Mouse (Mus musculus): Measurements from ENCODE around the gene Rap2b. TPM values are rescaled to one million over a fixed set of nuclear protein-coding genes. Genes with fewer than 3 reads are reported as not detected.

Rap2b gene
- total and polyA plus RNA-seq, 2 experiments from 2014 or later, result 7.6 to 16.8 TPM

DNA sequence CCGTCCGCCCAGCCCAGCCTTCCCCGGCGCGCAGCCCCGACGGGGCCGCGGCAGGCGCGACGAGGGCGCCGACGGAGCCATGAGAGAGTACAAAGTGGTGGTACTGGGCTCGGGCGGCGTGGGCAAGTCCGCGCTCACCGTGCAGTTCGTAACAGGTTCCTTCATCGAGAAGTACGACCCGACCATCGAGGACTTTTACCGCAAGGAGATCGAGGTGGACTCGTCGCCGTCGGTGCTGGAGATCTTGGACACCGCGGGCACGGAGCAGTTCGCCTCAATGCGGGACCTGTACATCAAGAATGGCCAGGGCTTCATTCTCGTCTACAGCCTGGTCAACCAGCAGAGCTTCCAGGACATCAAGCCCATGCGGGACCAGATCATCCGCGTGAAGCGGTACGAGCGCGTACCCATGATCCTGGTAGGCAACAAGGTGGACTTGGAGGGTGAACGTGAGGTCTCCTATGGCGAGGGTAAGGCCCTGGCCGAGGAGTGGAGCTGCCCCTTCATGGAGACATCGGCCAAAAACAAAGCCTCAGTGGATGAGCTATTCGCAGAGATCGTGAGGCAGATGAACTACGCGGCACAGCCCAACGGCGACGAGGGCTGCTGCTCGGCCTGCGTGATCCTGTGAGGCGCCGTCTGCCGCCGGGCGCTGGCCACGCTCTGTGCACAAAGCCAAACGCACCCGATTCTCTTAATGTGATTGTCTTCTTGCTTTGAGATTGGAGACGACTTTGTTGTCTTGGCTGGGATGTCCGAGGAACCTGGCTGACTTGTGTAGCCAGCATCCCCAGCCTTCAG is 3.7 kb downstream of the Rap2b start:
- no peaks in the 10 kb centered on the region for H3K27me3 ChIP-seq (ENCODE audit: insufficient read depth, low read length)
- peaks cover 13% of the 10 kb centered on the region; the same call in 1 of the 2 replicates for H3K4me1 ChIP-seq (ENCODE audit: insufficient read depth, low read length)
- H3K36me3 ChIP-seq (ENCODE audit: insufficient read depth, low read length), result no peaks in the 10 kb centered on the region
- peak overlapping the region; percentile 85 for H3K27ac ChIP-seq (ENCODE audit: low read depth, low read length)
- peak overlapping the region; percentile 96 for H3K4me2 ChIP-seq (ENCODE audit: low read depth, low read length, poor library complexity, severe bottlenecking)
- H3K4me3 ChIP-seq (ENCODE audit: low read depth, low read length), result peak overlapping the region; percentile 95
- peak overlapping the region; percentile 91 for H3K9ac ChIP-seq (replicated peaks; ENCODE audit: low read length, poor library complexity, severe bottlenecking)
- no peaks in the 10 kb centered on the region for H3K9me3 ChIP-seq (ENCODE audit: low read length)
- under 1% methylated on average over 68 of the region's 68 CpGs for WGBS
- TF ChIP-seq CTCF (IDR thresholded peaks at IDR 0.05), result peak; percentile 26; the same call in 1 of the 2 replicates
- DNase-seq (ENCODE audit: low spot score) (peak; percentile 63), ATAC-seq (ENCODE audit: low FRiP score) (peak; percentile 15)

DNA sequence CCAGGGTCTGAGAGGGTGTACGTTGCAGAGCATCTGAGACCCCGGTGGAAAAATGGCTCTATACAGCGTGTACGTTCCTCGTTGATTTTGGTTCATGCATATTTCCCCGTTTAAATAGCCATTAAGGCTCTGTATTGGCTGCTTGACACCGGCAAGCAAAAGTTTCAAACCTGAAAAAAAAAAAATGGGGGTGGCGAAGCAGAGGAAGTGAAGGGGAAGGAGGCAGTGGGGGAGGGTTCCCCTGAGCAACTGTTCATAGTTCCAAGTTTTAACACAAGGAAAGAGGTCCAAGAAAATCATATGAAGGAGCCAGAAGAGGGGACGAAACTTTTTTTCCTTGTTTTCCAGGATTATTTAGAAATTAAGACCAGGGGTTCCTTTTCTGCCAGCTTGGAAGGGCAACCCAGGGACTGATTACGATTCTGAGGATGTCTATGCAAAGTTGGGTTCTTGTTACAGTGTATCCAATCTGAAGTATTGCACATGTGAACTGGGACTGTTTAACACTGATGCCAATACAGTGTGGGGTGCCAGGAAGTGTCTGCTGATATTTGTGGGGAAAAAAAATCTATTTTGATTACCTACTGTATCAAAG is 4.4 kb downstream of the Rap2b start, which contains the start of gene B430305J03Rik:
TSS of gene B430305J03Rik (minus strand) at position 173 of the 595 bp plus-strand sequence.
- Histone ChIP-seq H3K4me1 (ENCODE audit: insufficient read depth, low read length) (peaks cover 13% of the 10 kb centered on the region; the same call in 1 of the 2 replicates), H3K4me3 (ENCODE audit: low read depth, low read length) (peak within 1 kb of the TSS; percentile 95), H3K27me3 (ENCODE audit: insufficient read depth, low read length) (no peaks in the 10 kb centered on the region), H3K27ac (ENCODE audit: low read depth, low read length) (peak within 1 kb of the TSS; percentile 85), H3K9me3 (ENCODE audit: low read length) (no peaks in the 10 kb centered on the region), H3K36me3 (ENCODE audit: insufficient read depth, low read length) (no peaks in the 10 kb centered on the region), H3K4me2 (ENCODE audit: low read depth, low read length, poor library complexity, severe bottlenecking) (peak within 1 kb of the TSS; percentile 96), H3K9ac (replicated peaks; ENCODE audit: low read length, poor library complexity, severe bottlenecking) (peak within 1 kb of the TSS; percentile 91)
- WGBS, result 1% methylated on average over 10 of the region's 10 CpGs
- no peak for TF ChIP-seq CTCF (IDR thresholded peaks at IDR 0.05)
- DNase-seq (ENCODE audit: low spot score), result peak; percentile 22
- no peak for ATAC-seq (ENCODE audit: low FRiP score)

DNA sequence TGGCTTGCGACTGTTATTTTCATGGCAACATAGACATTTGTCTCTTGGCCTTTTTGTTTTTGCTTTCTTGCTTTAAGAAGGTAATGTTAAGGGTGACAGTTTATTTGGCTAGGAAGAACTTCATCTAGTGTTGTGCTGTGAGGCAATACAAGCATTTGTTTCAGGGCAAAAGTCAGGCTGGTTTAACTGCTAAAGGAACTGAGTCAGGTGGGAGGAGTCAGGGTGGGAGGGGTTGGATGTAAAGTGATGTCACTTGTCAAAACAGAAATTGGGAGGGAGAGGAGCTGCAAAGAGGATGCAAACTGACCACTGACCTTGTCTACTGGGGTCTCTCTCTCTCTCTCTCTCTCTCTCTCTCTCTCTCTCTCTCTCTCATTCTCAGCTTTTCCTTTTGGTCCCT is 7.0 kb downstream of the Rap2b start:
- ATAC-seq (ENCODE audit: low FRiP score), result no peak
- 91% methylated on average over 1 of the region's 1 CpGs for WGBS

DNA sequence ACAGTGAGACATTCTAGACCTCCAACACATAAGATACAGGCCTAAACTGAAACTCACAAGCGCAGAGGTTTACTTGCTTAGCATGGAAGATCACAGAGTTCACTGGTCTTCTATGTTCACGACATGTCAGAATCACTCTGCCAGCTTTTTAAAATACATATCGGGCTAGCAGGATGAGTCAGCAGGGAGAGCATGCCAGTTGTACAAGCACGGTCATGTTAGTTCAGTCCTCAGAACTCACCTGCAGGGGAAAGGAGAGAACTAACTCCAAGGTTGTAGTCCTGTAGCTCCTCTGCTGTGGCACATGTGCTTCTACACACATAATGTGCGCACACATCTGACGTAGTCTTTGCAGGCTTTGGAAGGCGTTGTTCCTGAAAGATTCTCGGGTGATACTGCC is 14.6 kb downstream of the Rap2b start:
- H3K36me3 ChIP-seq (ENCODE audit: insufficient read depth, low read length), result no peaks in the 10 kb centered on the region

More for the DNA sequence above, 7.0 kb downstream of the Rap2b start:
- no peak overlapping the region for H3K4me3 ChIP-seq (ENCODE audit: low read depth, low read length)
- no peak overlapping the region for H3K27ac ChIP-seq (ENCODE audit: low read depth, low read length)
- H3K4me1 ChIP-seq (ENCODE audit: insufficient read depth, low read length), result peaks cover 13% of the 10 kb centered on the region; the same call in 1 of the 2 replicates
- H3K9me3 ChIP-seq (ENCODE audit: low read length), result no peaks in the 10 kb centered on the region
- no peak overlapping the region for H3K9ac ChIP-seq (replicated peaks; ENCODE audit: low read length, poor library complexity, severe bottlenecking)
- no peak for TF ChIP-seq CTCF (IDR thresholded peaks at IDR 0.05)
- no peaks in the 10 kb centered on the region for H3K36me3 ChIP-seq (ENCODE audit: insufficient read depth, low read length)
- peak overlapping the region; percentile 96 for H3K4me2 ChIP-seq (ENCODE audit: low read depth, low read length, poor library complexity, severe bottlenecking)
- no peaks in the 10 kb centered on the region for H3K27me3 ChIP-seq (ENCODE audit: insufficient read depth, low read length)
- DNase-seq (ENCODE audit: low spot score), result no peak

DNA sequence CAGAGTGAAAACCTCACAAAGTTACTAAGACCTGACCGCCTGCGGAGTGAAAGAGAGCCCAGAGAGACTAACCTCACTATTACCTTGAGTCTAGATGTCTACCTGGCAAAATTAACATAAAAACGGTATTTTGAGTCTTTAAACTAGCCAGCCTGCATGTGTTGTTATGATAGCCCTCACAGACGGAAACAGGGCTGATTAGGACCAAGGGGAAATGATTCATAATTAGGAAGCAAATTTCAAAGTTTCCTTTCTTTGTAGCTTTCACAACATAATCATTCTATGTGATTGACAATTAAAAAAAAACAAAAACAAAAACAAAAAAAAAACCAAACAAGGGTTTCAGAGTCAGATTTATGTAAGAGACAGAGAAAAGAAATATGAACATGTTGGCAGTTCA is 24.9 kb downstream of the Rap2b start:
- 84% methylated on average over 4 of the region's 4 CpGs for WGBS
- no peak overlapping the region for H3K27ac ChIP-seq (ENCODE audit: low read depth, low read length)
- no peaks in the 10 kb centered on the region for H3K36me3 ChIP-seq (ENCODE audit: insufficient read depth, low read length)
- H3K4me2 ChIP-seq (ENCODE audit: low read depth, low read length, poor library complexity, severe bottlenecking), result no peak overlapping the region
- ATAC-seq (ENCODE audit: low FRiP score), result no peak
- no peak overlapping the region for H3K4me3 ChIP-seq (ENCODE audit: low read depth, low read length)
- H3K9me3 ChIP-seq (ENCODE audit: low read length), result no peaks in the 10 kb centered on the region
- no peaks in the 10 kb centered on the region for H3K27me3 ChIP-seq (ENCODE audit: insufficient read depth, low read length)
- DNase-seq (ENCODE audit: low spot score), result no peak
- no peaks in the 10 kb centered on the region for H3K4me1 ChIP-seq (ENCODE audit: insufficient read depth, low read length)
- TF ChIP-seq CTCF (IDR thresholded peaks at IDR 0.05), result no peak
- no peak overlapping the region for H3K9ac ChIP-seq (replicated peaks; ENCODE audit: low read length, poor library complexity, severe bottlenecking)

More for the DNA sequence above, 14.6 kb downstream of the Rap2b start:
- no peak overlapping the region for H3K4me3 ChIP-seq (ENCODE audit: low read depth, low read length)
- ATAC-seq (ENCODE audit: low FRiP score) (no peak), DNase-seq (ENCODE audit: low spot score) (no peak)
- no peaks in the 10 kb centered on the region for H3K4me1 ChIP-seq (ENCODE audit: insufficient read depth, low read length)
- H3K9ac ChIP-seq (replicated peaks; ENCODE audit: low read length, poor library complexity, severe bottlenecking), result no peak overlapping the region
- H3K4me2 ChIP-seq (ENCODE audit: low read depth, low read length, poor library complexity, severe bottlenecking), result no peak overlapping the region
- H3K9me3 ChIP-seq (ENCODE audit: low read length), result no peaks in the 10 kb centered on the region
- WGBS, result 96% methylated on average over 8 of the region's 8 CpGs
- H3K27ac ChIP-seq (ENCODE audit: low read depth, low read length), result no peak overlapping the region
- H3K27me3 ChIP-seq (ENCODE audit: insufficient read depth, low read length), result no peaks in the 10 kb centered on the region
- no peak for TF ChIP-seq CTCF (IDR thresholded peaks at IDR 0.05)

DNA sequence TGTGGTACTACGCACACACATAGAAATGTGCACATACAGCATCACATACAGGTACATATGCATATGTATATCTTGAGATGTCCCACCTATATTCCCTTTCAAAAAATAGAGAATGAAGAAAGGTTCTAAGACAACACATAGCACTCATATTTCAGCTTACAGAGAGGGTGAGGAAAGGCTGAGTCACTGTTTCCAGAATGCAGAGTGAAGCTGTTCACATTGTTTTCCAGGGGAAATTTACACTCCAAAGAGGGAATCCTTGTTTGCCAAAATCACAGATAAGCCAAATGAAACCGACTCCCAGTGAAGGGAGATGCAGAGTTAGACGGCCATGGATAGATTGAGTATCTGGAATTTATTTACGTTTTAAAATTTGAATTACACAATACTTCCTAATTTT is 30.1 kb downstream of the Rap2b start:
- WGBS, result 76% methylated on average over 4 of the region's 4 CpGs
- Histone ChIP-seq H3K9ac (replicated peaks; ENCODE audit: low read length, poor library complexity, severe bottlenecking) (no peak overlapping the region), H3K4me3 (ENCODE audit: low read depth, low read length) (no peak overlapping the region), H3K27me3 (ENCODE audit: insufficient read depth, low read length) (no peaks in the 10 kb centered on the region), H3K27ac (ENCODE audit: low read depth, low read length) (no peak overlapping the region), H3K4me1 (ENCODE audit: insufficient read depth, low read length) (no peaks in the 10 kb centered on the region), H3K36me3 (ENCODE audit: insufficient read depth, low read length) (no peaks in the 10 kb centered on the region), H3K4me2 (ENCODE audit: low read depth, low read length, poor library complexity, severe bottlenecking) (no peak overlapping the region), H3K9me3 (ENCODE audit: low read length) (no peaks in the 10 kb centered on the region)
- TF ChIP-seq CTCF (IDR thresholded peaks at IDR 0.05), result no peak
- no peak for ATAC-seq (ENCODE audit: low FRiP score)
- no peak for DNase-seq (ENCODE audit: low spot score)

All from midbrain, postnatal 0 days (tissue).